Mouse (Mus musculus) thymus, adult 2 months (tissue): ENCODE measurements around the gene Riiad1.

Source experiments
- CTCF ChIP-seq: fragments of 200-500 bp; IDR thresholded peaks from 2 replicates; pipeline ENCODE4 v1.5.1; 2012; ENCODE audit warnings: mild to moderate bottlenecking, control low read depth, low read length, moderate library complexity, borderline replicate concordance; ENCODE audit not compliant: control insufficient read depth, poor library complexity, insufficient read depth; ENCODE audit errors: extremely low read depth
- POLR2A ChIP-seq: fragments of 200-500 bp; IDR thresholded peaks from 2 replicates; pipeline ENCODE4 v1.6.1; 2012; ENCODE audit warnings: mild to moderate bottlenecking, low read length, control low read depth, moderate library complexity; ENCODE audit not compliant: control insufficient read depth, poor library complexity, insufficient read depth; ENCODE audit errors: extremely low read depth

DNA sequence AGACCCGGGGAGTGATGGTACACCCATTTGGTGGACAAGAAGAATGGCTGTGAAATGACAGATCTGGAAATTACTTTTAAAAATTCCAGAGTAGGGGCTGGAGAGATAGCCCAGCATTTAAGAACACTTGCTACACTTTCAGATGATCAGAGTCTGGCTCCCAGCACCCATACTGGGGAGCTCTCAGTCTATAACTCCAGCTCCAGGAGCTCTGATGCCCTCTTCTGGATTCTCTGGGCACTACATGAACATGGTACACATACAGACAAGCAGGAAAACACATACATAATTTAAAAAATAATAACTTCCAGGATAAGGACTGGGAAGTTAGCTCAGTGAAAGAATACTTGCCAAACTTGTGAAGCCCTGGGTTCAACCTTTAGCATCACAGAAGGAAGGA is 26.5 kb upstream of the Riiad1 start:
- no peak for TF ChIP-seq POLR2A
- no peak for TF ChIP-seq CTCF
